ENCODE assay signal across 24 mouse cellular contexts in genomic region chr11:84551296-84551695, GRCm38 (mm10). TPM values are rescaled to one million over a fixed set of nuclear protein-coding genes. Genes with fewer than 3 reads are reported as not detected.
"Had no signal": no experiment of that assay in that cellular context is flagged by ENCODE, and none has a peak within 500 bp of the region (broad histone marks: within the 10 kb centered on the region; RNA-seq: fewer than 3 reads in every experiment).

No protein-coding gene starts in this region.

- DNase-seq: layer of hippocampus, adult 9-11 months; liver; lung, adult 18-20 months; lung, postnatal 10 days; lung, postnatal 36 days; thymus, adult 18-20 months; thymus, postnatal 36 days had no signal

- H3K4me3 ChIP-seq: layer of hippocampus, adult 2 months; limb, embryonic 10.5 days; limb, embryonic 13.5 days; liver, embryonic 12.5 days; liver, embryonic 15.5 days; lung, embryonic 15.5 days; megakaryocyte, embryonic 14.5 days; midbrain, embryonic 10.5 days; midbrain, embryonic 13.5 days; myocyte; neural tube, embryonic 13.5 days had no signal

- H3K4me2 ChIP-seq: limb, embryonic 13.5 days; liver, embryonic 12.5 days; liver, embryonic 15.5 days; lung, embryonic 15.5 days; midbrain, embryonic 13.5 days; neural tube, embryonic 13.5 days had no signal

- H3K9ac ChIP-seq: limb, embryonic 13.5 days; liver, embryonic 12.5 days; liver, embryonic 15.5 days; lung, embryonic 15.5 days; midbrain, embryonic 13.5 days; neural tube, embryonic 13.5 days had no signal

- H3K36me3 ChIP-seq: limb, embryonic 10.5 days; limb, embryonic 13.5 days; liver, embryonic 12.5 days; liver, embryonic 15.5 days; lung, embryonic 15.5 days; midbrain, embryonic 10.5 days; midbrain, embryonic 13.5 days; neural tube, embryonic 13.5 days had no signal

- H3K4me1 ChIP-seq: liver, embryonic 12.5 days; liver, embryonic 15.5 days; lung, embryonic 15.5 days; megakaryocyte, embryonic 14.5 days had no signal

- ATAC-seq: intestine, postnatal 0 days; liver, embryonic 12.5 days; midbrain, embryonic 13.5 days; midbrain, embryonic 16.5 days had no signal

- H3K9me3 ChIP-seq: limb, embryonic 10.5 days; liver, embryonic 12.5 days; liver, embryonic 15.5 days; lung, embryonic 15.5 days; midbrain, embryonic 10.5 days; midbrain, embryonic 13.5 days; neural tube, embryonic 13.5 days had no signal

- H3K27me3 ChIP-seq: limb, embryonic 13.5 days; lung, embryonic 15.5 days had no signal

- H3K27ac ChIP-seq: layer of hippocampus, adult 2 months; limb, embryonic 10.5 days; limb, embryonic 13.5 days; liver, embryonic 12.5 days; liver, embryonic 15.5 days; lung, embryonic 15.5 days; midbrain, embryonic 10.5 days; midbrain, embryonic 13.5 days; neural tube, embryonic 13.5 days had no signal

RNA-seq across cellular contexts. Expression of gene Lhx1, which starts 26.0 kb away (rescaled TPM):
- total RNA-seq: left cerebral cortex, adult 18-20 months; monocyte, adult 5-6 weeks had no signal
- polyA plus RNA-seq: liver, embryonic 12.5 days; myocyte; spleen, adult 2 months; urinary bladder, adult 2 months had no signal
